Mouse (Mus musculus) testis, adult 2 months (tissue): ENCODE results near the gene Ctnnd2. TPM values are rescaled to one million over a fixed set of nuclear protein-coding genes. Genes with fewer than 3 reads are reported as not detected.
A peak's percentile ranks its signal among the peaks of the same experiment; 100 is the strongest.

Source experiments
- H3K27ac ChIP-seq: fragments of 200-500 bp; 2 replicates; pipeline ENCODE4 v1.5.1; 2012; ENCODE audit warnings: low read depth, low read length; ENCODE audit not compliant: control insufficient read depth, insufficient read depth
- H3K27me3 ChIP-seq: fragments of 200-500 bp; 2 replicates; pipeline ENCODE4 v1.6.1; 2012; ENCODE audit warnings: mild to moderate bottlenecking, low read length, moderate library complexity; ENCODE audit not compliant: control insufficient read depth, insufficient read depth
- H3K36me3 ChIP-seq: fragments of 200-500 bp; 2 replicates; pipeline ENCODE4 v1.6.1; 2012; ENCODE audit warnings: mild to moderate bottlenecking, low read length; ENCODE audit not compliant: control insufficient read depth, insufficient read depth
- H3K4me1 ChIP-seq: fragments of 200-500 bp; 2 replicates; pipeline ENCODE4 v1.6.1; 2012; ENCODE audit warnings: low read length; ENCODE audit not compliant: control insufficient read depth, insufficient read depth
- H3K4me3 ChIP-seq: fragments of 200-500 bp; 2 replicates; pipeline ENCODE4 v1.5.1; 2012; ENCODE audit warnings: low read depth, mild to moderate bottlenecking, low read length, moderate library complexity, mixed read lengths; ENCODE audit not compliant: control insufficient read depth
- CTCF ChIP-seq: fragments of 200-500 bp; IDR thresholded peaks from 2 replicates; pipeline ENCODE4 v1.5.1; 2012; ENCODE audit warnings: low read depth, mild to moderate bottlenecking, inconsistent platforms, low read length, moderate library complexity; ENCODE audit not compliant: control insufficient read depth, insufficient read depth, insufficient replicate concordance
- POLR2A ChIP-seq: fragments of 200-500 bp; IDR thresholded peaks from 2 replicates; pipeline ENCODE4 v1.6.1; 2012; ENCODE audit warnings: low read depth, mild to moderate bottlenecking, inconsistent platforms, low read length, moderate library complexity; ENCODE audit not compliant: control insufficient read depth
- polyA plus RNA-seq: library from polyadenylated mRNA; depleted of rRNA; stranded (reverse); fragments of >200 nt; gene quantifications from 2 replicates; pipeline ENCODE4 v1.2.3, GENCODE M21; 2012

The Ctnnd2 gene
- polyA plus RNA-seq, 1 experiment: 3.8 TPM

- Histone ChIP-seq H3K27ac (no peak overlapping the region), H3K36me3 (no peaks in the 10 kb centered on the region), H3K27me3 (no peaks in the 10 kb centered on the region), H3K4me3 (no peak overlapping the region), H3K4me1 (no peaks in the 10 kb centered on the region)
- TF ChIP-seq POLR2A: no peak
- TF ChIP-seq CTCF: no peak
Observed at GRCm38 (mm10) chr15:30466950-30467543, 294.7 kb downstream of the Ctnnd2 start.

- no peak for TF ChIP-seq POLR2A
- no peak for TF ChIP-seq CTCF
- Histone ChIP-seq H3K36me3 (no peaks in the 10 kb centered on the region), H3K27ac (no peak overlapping the region), H3K27me3 (no peaks in the 10 kb centered on the region), H3K4me1 (no peaks in the 10 kb centered on the region), H3K4me3 (no peak overlapping the region)
Observed at GRCm38 (mm10) chr15:30468773-30469172, 296.4 kb downstream of the Ctnnd2 start.

- no peak overlapping the region for H3K4me3 ChIP-seq
- no peaks in the 10 kb centered on the region for H3K27me3 ChIP-seq
- no peak for TF ChIP-seq CTCF
- TF ChIP-seq POLR2A: no peak
- H3K4me1 ChIP-seq: no peaks in the 10 kb centered on the region
- H3K27ac ChIP-seq: no peak overlapping the region
- H3K36me3 ChIP-seq: no peaks in the 10 kb centered on the region
Observed at GRCm38 (mm10) chr15:30471280-30471966, 299.0 kb downstream of the Ctnnd2 start.

- peak overlapping the region; percentile 13; the same call in 1 of the 2 replicates for H3K4me3 ChIP-seq
- H3K27ac ChIP-seq: no peak overlapping the region
- TF ChIP-seq POLR2A: no peak
- no peak for TF ChIP-seq CTCF
- H3K4me1 ChIP-seq: peaks cover 2% of the 10 kb centered on the region; the same call in 1 of the 2 replicates
- H3K27me3 ChIP-seq: no peaks in the 10 kb centered on the region
- no peaks in the 10 kb centered on the region for H3K36me3 ChIP-seq
Observed at GRCm38 (mm10) chr15:30480676-30481075, 308.3 kb downstream of the Ctnnd2 start.

- TF ChIP-seq POLR2A: no peak
- no peak for TF ChIP-seq CTCF
- Histone ChIP-seq H3K36me3 (no peaks in the 10 kb centered on the region), H3K27ac (no peak overlapping the region), H3K4me3 (no peak overlapping the region), H3K27me3 (no peaks in the 10 kb centered on the region), H3K4me1 (no peaks in the 10 kb centered on the region)
Observed at GRCm38 (mm10) chr15:30506476-30506875, 334.1 kb downstream of the Ctnnd2 start.

GRCm38 (mm10) chr15:30512467-30512866 is 340.1 kb downstream of the Ctnnd2 start:
- Histone ChIP-seq H3K4me1 (no peaks in the 10 kb centered on the region), H3K4me3 (no peak overlapping the region), H3K36me3 (no peaks in the 10 kb centered on the region), H3K27me3 (no peaks in the 10 kb centered on the region), H3K27ac (no peak overlapping the region)
- TF ChIP-seq CTCF: no peak
- TF ChIP-seq POLR2A: no peak

- TF ChIP-seq CTCF (no peak), POLR2A (no peak)
- no peak overlapping the region for H3K27ac ChIP-seq
Observed at GRCm38 (mm10) chr15:30513122-30513521, 340.7 kb downstream of the Ctnnd2 start.

More at GRCm38 (mm10) chr15:30513122-30513521, 340.7 kb downstream of the Ctnnd2 start:
- H3K27me3 ChIP-seq: no peaks in the 10 kb centered on the region
- H3K4me3 ChIP-seq: no peak overlapping the region
- H3K4me1 ChIP-seq: no peaks in the 10 kb centered on the region
- no peaks in the 10 kb centered on the region for H3K36me3 ChIP-seq
